Mouse (Mus musculus) left cerebral cortex, postnatal 14 days (tissue): ENCODE measurements around the gene Ltbp1. TPM values are rescaled to one million over a fixed set of nuclear protein-coding genes. Genes with fewer than 3 reads are reported as not detected.

Experiments used
- DNase-seq, 2 experiments: peaks; one replicate each; pipeline ENCODE4 v3.0.0; 2021 to 2022; ENCODE audit warnings: low spot score in 2 of 2, mixed read lengths in 1 of 2
- intact Hi-C: fragments of 180-260 bp; cut with DNase I; formaldehyde crosslinking; loops from one replicate; pipeline ENCODE4 v1.15.1; 2025
- total RNA-seq, 2 experiments: library from RNA; stranded (reverse); gene quantifications; 2 replicates each; pipeline ENCODE4 v1.2.3; 2021

The Ltbp1 gene
- total RNA-seq, 2 experiments from 2014 or later: 7.4 to 8.9 TPM

- no peak for DNase-seq
- intact Hi-C loops: no loop called here
Measured at GRCm38 (mm10) chr17:75367486-75368155, 362.3 kb downstream of the Ltbp1 start.

GRCm38 (mm10) chr17:75368580-75368979, 363.2 kb downstream of the Ltbp1 start:
- intact Hi-C loops: no loop called here
- no peak for DNase-seq

GRCm38 (mm10) chr17:75369351-75369750, 364.0 kb downstream of the Ltbp1 start:
- no peak for DNase-seq
- intact Hi-C loops: no loop called here

GRCm38 (mm10) chr17:75370120-75370519, 364.8 kb downstream of the Ltbp1 start:
- intact Hi-C loops: loop anchor here (10.0 kb wide), 1 partner anchor 285 kb away; no protein-coding TSS in a partner anchor
- no peak for DNase-seq

GRCm38 (mm10) chr17:75371650-75372049, 366.3 kb downstream of the Ltbp1 start:
- intact Hi-C loops: loop anchor here (10.0 kb wide), 1 partner anchor 287 kb away; no protein-coding TSS in a partner anchor
- no peak for DNase-seq

GRCm38 (mm10) chr17:75372371-75372770, 367.0 kb downstream of the Ltbp1 start:
- peak; percentile 39 to 58 for DNase-seq
- intact Hi-C loops: loop anchor here (10.0 kb wide), 1 partner anchor 288 kb away; no protein-coding TSS in a partner anchor

GRCm38 (mm10) chr17:75374287-75375024, 369.1 kb downstream of the Ltbp1 start:
- intact Hi-C loops: loop anchor here (10.0 kb wide), 1 partner anchor 290 kb away; no protein-coding TSS in a partner anchor
- DNase-seq: no peak

GRCm38 (mm10) chr17:75378256-75378871, 373.0 kb downstream of the Ltbp1 start:
- intact Hi-C loops: loop anchor here (10.0 kb wide), 1 partner anchor 294 kb away; no protein-coding TSS in a partner anchor
- no peak for DNase-seq

GRCm38 (mm10) chr17:75380167-75380566, 374.8 kb downstream of the Ltbp1 start:
- DNase-seq: no peak
- intact Hi-C loops: no loop called here

GRCm38 (mm10) chr17:75388402-75388801, 383.0 kb downstream of the Ltbp1 start:
- DNase-seq: no peak
- intact Hi-C loops: no loop called here

GRCm38 (mm10) chr17:75390142-75390541, 384.8 kb downstream of the Ltbp1 start:
- intact Hi-C loops: loop anchor here (10.0 kb wide), 1 partner anchor 145 kb away; no protein-coding TSS in a partner anchor
- peak; percentile 14 to 27 for DNase-seq

- intact Hi-C loops: loop anchor here (10.0 kb wide), 1 partner anchor 143 kb away; no protein-coding TSS in a partner anchor
- no peak for DNase-seq
Measured at GRCm38 (mm10) chr17:75391429-75392192, 386.2 kb downstream of the Ltbp1 start.

GRCm38 (mm10) chr17:75406405-75406804, 401.0 kb downstream of the Ltbp1 start:
- intact Hi-C loops: no loop called here
- peak; percentile 29 to 40 for DNase-seq

GRCm38 (mm10) chr17:75416861-75417260, 411.5 kb downstream of the Ltbp1 start:
- no peak for DNase-seq
- intact Hi-C loops: no loop called here

GRCm38 (mm10) chr17:75434152-75434551, 428.8 kb downstream of the Ltbp1 start:
- no peak for DNase-seq
- intact Hi-C loops: no loop called here

GRCm38 (mm10) chr17:75434871-75435270, 429.5 kb downstream of the Ltbp1 start:
- intact Hi-C loops: no loop called here
- DNase-seq: no peak

GRCm38 (mm10) chr17:75435599-75435998, 430.2 kb downstream of the Ltbp1 start, which contains the start of gene Rasgrp3:
Gene Rasgrp3, plus strand, starts transcription at chr17:75435896.
- intact Hi-C loops: no loop called here
- no peak for DNase-seq

- no peak for DNase-seq
- intact Hi-C loops: no loop called here
Measured at GRCm38 (mm10) chr17:75436095-75436494, 430.7 kb downstream of the Ltbp1 start.

- DNase-seq: no peak
Measured at GRCm38 (mm10) chr17:75436819-75437218, 431.5 kb downstream of the Ltbp1 start.

More at GRCm38 (mm10) chr17:75436819-75437218, 431.5 kb downstream of the Ltbp1 start:
- intact Hi-C loops: no loop called here
